Mouse (Mus musculus) intestine, postnatal 0 days (tissue): ENCODE results near the gene Crim1. TPM values are rescaled to one million over a fixed set of nuclear protein-coding genes. Genes with fewer than 3 reads are reported as not detected.
A peak's percentile ranks its signal among the peaks of the same experiment; 100 is the strongest.

ENCODE experiments used
- ATAC-seq: fragments of 200-750 bp; cut with Nextera tagmentation; 2 replicates; pipeline ENCODE4 v1.8.0; 2017; ENCODE audit warnings: mild to moderate bottlenecking, moderate TSS enrichment, moderate library complexity
- H3K27ac ChIP-seq: fragments of 300-500 bp; sonication (generic); 2 replicates; pipeline ENCODE4 v1.5.1; 2014; ENCODE audit warnings: mild to moderate bottlenecking, low read depth, low read length, moderate library complexity
- H3K27me3 ChIP-seq: fragments of 300-500 bp; sonication (generic); replicated peaks from 2 replicates; pipeline ENCODE4 v1.6.1; 2014; ENCODE audit warnings: low read length, mixed read lengths; ENCODE audit not compliant: control insufficient read depth, insufficient read depth
- H3K36me3 ChIP-seq: fragments of 300-500 bp; sonication (generic); 2 replicates; pipeline ENCODE4 v1.6.1; 2014; ENCODE audit warnings: mild to moderate bottlenecking, moderate library complexity; ENCODE audit not compliant: control insufficient read depth, insufficient read depth
- H3K4me1 ChIP-seq: fragments of 300-500 bp; sonication (generic); replicated peaks from 2 replicates; pipeline ENCODE4 v1.6.1; 2014; ENCODE audit warnings: antibody characterized with exemption, low read length, mixed read lengths; ENCODE audit not compliant: control insufficient read depth, insufficient read depth
- H3K4me2 ChIP-seq: fragments of 300-500 bp; sonication (generic); replicated peaks from 2 replicates; pipeline ENCODE4 v1.6.1; 2014; ENCODE audit warnings: low read depth, mild to moderate bottlenecking, moderate library complexity
- H3K4me3 ChIP-seq: fragments of 300-500 bp; sonication (generic); 2 replicates; pipeline ENCODE4 v1.5.1; 2014; ENCODE audit warnings: low read depth, low read length
- H3K9ac ChIP-seq: fragments of 300-500 bp; sonication (generic); 2 replicates; pipeline ENCODE4 v1.6.1; 2014; ENCODE audit warnings: mild to moderate bottlenecking, low read depth, low read length
- H3K9me3 ChIP-seq: fragments of 300-500 bp; sonication (generic); 2 replicates; pipeline ENCODE4 v1.6.1; 2016; ENCODE audit warnings: mixed run types; ENCODE audit not compliant: control insufficient read depth
- CTCF ChIP-seq: sonication (generic); IDR thresholded peaks from 2 replicates; pipeline ENCODE4 v1.5.1; 2016; ENCODE audit warnings: low read depth, mild to moderate bottlenecking, control low read depth, antibody characterized with exemption, moderate library complexity
- WGBS: fragments of 180-500 bp; shearing (Covaris S2); extraction: QIAGEN DNeasy Blood & Tissue Kit; methylation state at CpG from one replicate; pipeline ENCODE4 v1.1.7; 2014; 5-methylcytosine and 5-hydroxymethylcytosine counted together
- polyA plus RNA-seq: library from polyadenylated mRNA; unstranded; fragments of >200 nt; fragmentation: Nextera tagmentation; extraction: Ambion mirVana; gene quantifications from 2 replicates; pipeline ENCODE4 v1.2.1, GENCODE M21; 2015

The Crim1 gene
- polyA plus RNA-seq, 1 experiment from 2014 or later, result 7.7 TPM

DNA sequence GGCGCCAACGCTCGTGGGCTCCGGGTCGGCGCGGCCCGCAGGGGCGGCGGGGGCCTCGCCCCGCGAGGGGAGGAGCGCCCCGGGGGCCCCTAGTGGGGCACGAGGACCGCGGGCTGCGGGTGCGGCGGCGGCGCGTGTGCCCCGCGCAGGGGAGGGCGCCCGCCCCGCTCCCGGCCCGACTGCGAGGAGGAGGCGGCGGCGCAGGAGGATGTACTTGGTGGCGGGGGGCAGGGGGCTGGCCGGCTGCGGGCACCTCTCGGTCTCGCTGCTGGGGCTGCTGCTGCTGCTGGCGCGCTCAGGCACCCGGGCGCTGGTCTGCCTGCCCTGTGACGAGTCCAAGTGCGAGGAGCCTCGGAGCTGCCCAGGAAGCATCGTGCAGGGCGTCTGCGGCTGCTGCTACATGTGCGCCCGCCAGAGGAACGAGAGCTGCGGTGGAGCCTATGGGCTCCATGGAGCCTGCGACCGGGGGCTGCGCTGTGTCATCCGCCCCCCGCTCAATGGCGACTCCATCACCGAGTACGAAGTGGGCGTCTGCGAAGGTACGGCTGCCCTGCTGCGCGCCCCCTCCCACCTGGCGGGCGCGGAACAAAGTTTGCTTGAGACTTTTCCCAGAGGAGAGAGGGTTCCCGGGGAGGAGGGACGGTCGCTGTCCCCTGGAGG lies 643 bp downstream of the Crim1 start:
- 0 out of 2 replicates have a peak, but pooled peaks have one; percentile 16 for TF ChIP-seq CTCF
- peak overlapping the region; percentile 86 for H3K4me2 ChIP-seq
- no peaks in the 10 kb centered on the region for H3K27me3 ChIP-seq
- H3K9ac ChIP-seq, result peak overlapping the region; percentile 78
- H3K4me3 ChIP-seq, result peak overlapping the region; percentile 89
- H3K9me3 ChIP-seq, result no peaks in the 10 kb centered on the region
- H3K36me3 ChIP-seq, result no peaks in the 10 kb centered on the region
- WGBS, result under 1% methylated on average over 55 of the region's 73 CpGs
- peaks cover 4% of the 10 kb centered on the region; the same call in 1 of the 2 replicates for H3K4me1 ChIP-seq
- ATAC-seq, result peak; percentile 63
- H3K27ac ChIP-seq, result peak overlapping the region; percentile 87

DNA sequence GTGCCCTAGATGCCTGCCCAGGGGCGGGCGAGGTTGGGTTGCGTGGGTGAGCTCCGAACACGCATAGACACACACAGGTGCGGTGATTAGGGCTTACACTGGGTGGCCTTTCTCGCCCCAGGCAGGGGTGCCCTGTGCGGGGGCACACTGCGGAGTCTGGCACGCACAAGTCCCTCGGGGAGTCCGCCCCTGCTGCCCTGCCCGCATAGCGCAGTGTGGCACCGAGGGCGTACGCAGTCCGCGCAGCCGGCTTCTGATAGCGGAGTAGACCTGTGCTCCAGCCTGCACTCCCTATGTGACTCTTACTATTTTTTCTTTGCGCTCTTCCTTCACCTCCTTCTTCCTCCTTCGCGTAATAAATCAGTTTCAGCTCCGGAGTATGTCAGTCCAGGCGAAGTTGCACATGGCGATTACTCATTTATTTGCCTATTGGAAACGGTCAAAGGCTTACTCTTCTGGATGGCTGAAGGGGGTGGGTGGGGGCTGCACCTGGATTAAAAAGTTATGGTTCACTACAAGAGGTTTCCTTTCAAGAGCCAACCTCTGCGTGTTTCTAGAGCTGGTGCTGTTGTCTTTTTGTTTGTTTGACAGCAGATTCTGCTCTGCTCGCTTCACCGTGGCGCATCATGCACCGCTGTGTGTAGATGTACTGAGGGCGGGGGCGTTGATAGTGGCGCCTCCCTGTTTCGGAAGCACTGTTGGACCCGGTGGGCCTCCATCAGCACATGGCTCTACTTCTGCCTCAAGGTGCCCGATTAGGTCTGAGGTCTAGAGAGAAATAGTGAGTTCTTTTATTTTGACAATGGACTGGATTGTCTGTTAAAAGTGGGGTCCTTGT lies 1.4 kb downstream of the Crim1 start:
- H3K4me1 ChIP-seq, result peaks cover 8% of the 10 kb centered on the region; the same call in 1 of the 2 replicates
- ATAC-seq, result peak; percentile 56
- peak overlapping the region; percentile 86 for H3K4me2 ChIP-seq
- H3K27me3 ChIP-seq, result no peaks in the 10 kb centered on the region
- WGBS, result 2% methylated on average over 39 of the region's 39 CpGs
- no peaks in the 10 kb centered on the region for H3K9me3 ChIP-seq
- peak overlapping the region; percentile 78 for H3K9ac ChIP-seq
- TF ChIP-seq CTCF, result no peak
- H3K36me3 ChIP-seq, result no peaks in the 10 kb centered on the region
- 0 out of 2 replicates have a peak overlapping the region, but pooled peaks have one; percentile 87 for H3K27ac ChIP-seq
- H3K4me3 ChIP-seq, result peak overlapping the region; percentile 89

DNA sequence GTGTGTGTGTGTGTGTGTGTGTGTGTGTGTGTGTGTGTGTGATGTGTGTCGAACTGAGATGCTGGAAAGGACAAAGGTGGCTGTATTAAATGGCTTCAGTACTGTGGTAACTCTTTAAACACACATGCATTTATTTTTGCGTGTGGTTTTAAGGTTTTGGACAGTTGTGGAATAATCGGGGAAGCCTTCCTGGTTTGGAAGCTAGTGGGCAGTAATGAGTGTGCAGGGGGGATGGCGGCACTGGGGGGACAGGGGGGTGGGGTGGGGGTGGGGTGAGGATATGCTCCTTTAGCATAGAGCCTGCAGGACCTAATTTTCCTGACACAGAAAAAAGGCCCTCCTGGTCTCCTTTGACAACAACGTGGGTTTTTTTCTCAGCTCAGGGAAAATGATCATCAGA lies 2.2 kb downstream of the Crim1 start:
- Histone ChIP-seq H3K9ac (0 out of 2 replicates have a peak overlapping the region, but pooled peaks have one; percentile 78), H3K4me1 (peaks cover 8% of the 10 kb centered on the region; the same call in 1 of the 2 replicates), H3K27ac (no peak overlapping the region), H3K9me3 (no peaks in the 10 kb centered on the region), H3K27me3 (no peaks in the 10 kb centered on the region), H3K4me3 (peak overlapping the region; percentile 89), H3K4me2 (peak overlapping the region; percentile 86), H3K36me3 (no peaks in the 10 kb centered on the region)
- 18% methylated on average over 5 of the region's 5 CpGs for WGBS
- TF ChIP-seq CTCF, result peak; percentile 49
- ATAC-seq, result no peak

DNA sequence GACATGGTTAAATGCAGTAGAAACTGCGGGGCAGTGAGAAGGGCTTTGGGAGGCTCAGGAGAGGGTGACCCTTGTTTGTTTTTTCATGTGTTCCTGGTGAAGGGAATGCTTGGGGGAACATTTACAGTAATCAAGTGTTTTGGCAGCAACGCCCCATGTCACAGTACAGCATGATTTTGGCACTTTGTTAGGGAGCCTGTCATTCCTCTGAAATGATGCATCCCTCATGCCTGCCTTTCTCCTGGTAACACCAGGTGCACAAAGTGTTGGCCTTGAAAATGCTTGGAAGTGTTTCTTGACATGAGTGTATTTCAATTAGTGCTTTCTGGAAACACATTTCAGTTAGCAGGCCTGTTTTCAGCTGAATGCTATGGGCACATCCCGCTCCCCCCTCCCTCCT lies 2.7 kb downstream of the Crim1 start:
- H3K36me3 ChIP-seq, result no peaks in the 10 kb centered on the region
- H3K9me3 ChIP-seq, result no peaks in the 10 kb centered on the region
- H3K27ac ChIP-seq, result no peak overlapping the region
- no peak for TF ChIP-seq CTCF
- WGBS, result 61% methylated on average over 3 of the region's 3 CpGs
- H3K27me3 ChIP-seq, result no peaks in the 10 kb centered on the region
- ATAC-seq, result no peak
- peak overlapping the region; percentile 86 for H3K4me2 ChIP-seq
- no peak overlapping the region; the same call in 1 of the 2 replicates for H3K4me3 ChIP-seq
- no peak overlapping the region for H3K9ac ChIP-seq
- peaks cover 8% of the 10 kb centered on the region; the same call in 1 of the 2 replicates for H3K4me1 ChIP-seq

DNA sequence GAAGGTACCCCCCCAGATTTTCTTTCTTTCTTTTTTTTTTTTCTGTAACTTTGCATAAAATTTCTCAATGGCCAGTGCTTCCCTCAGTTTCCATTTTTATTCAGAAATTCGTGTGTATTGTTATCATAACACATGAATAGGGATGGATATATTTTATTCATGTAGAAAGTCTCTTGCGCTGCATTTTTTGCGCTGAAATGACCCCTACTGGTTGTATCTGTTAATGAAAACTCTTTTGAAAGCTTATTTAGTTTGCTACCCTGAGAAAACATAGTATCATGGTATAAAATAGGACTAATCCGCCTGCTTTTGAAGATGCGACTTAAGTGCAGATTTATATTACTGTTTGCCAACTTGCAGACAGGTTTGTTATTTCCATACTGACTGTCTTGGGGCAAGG lies 3.4 kb downstream of the Crim1 start:
- ATAC-seq, result no peak
- Histone ChIP-seq H3K4me3 (no peak overlapping the region), H3K9me3 (no peaks in the 10 kb centered on the region), H3K9ac (no peak overlapping the region), H3K27me3 (no peaks in the 10 kb centered on the region), H3K4me1 (peaks cover 8% of the 10 kb centered on the region; the same call in 1 of the 2 replicates), H3K27ac (no peak overlapping the region), H3K36me3 (no peaks in the 10 kb centered on the region), H3K4me2 (no peak overlapping the region)
- WGBS, result 55% methylated on average over 5 of the region's 5 CpGs
- peak; percentile 56 for TF ChIP-seq CTCF

DNA sequence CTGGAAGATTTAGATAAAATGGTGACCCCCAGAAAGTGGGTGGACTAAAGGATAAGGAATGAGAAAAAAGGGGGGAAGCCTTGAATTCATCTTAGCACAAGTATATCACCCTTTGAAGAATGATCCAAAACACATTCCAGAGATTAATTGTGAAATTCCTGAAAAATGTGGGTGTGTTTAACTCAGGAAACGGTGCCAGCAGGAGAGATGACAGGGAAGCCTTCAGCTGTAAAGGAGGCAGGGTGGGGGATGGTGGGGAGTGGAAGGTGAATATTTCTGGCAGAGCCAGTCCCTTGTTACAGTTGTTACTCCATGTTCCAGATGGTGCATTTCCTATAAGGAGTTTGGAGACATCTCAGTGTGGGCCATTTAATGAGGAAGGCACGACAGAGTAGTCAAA lies 6.4 kb downstream of the Crim1 start:
- Histone ChIP-seq H3K4me3 (no peak overlapping the region), H3K4me1 (peaks cover 8% of the 10 kb centered on the region; the same call in 1 of the 2 replicates), H3K27ac (no peak overlapping the region), H3K4me2 (no peak overlapping the region), H3K9ac (no peak overlapping the region), H3K9me3 (no peaks in the 10 kb centered on the region), H3K36me3 (no peaks in the 10 kb centered on the region), H3K27me3 (no peaks in the 10 kb centered on the region)
- 46% methylated on average over 2 of the region's 2 CpGs for WGBS
- no peak for TF ChIP-seq CTCF
- ATAC-seq, result no peak
